Mouse (Mus musculus): ENCODE data around the gene Cd86.

The Cd86 gene

GRCm38 (mm10) chr16:36655910-36656309 lies 10.0 kb downstream of the Cd86 start:
- in situ Hi-C loops (cut with MboI), result no loop called here

- in situ Hi-C loops (cut with MboI), result no loop called here
Measured at GRCm38 (mm10) chr16:36655199-36655598, 10.7 kb downstream of the Cd86 start.

- in situ Hi-C loops (cut with MboI), result no loop called here
Measured at GRCm38 (mm10) chr16:36651174-36651766, 14.6 kb downstream of the Cd86 start.

- in situ Hi-C loops (cut with MboI), result no loop called here
Measured at GRCm38 (mm10) chr16:36650511-36650910, 15.4 kb downstream of the Cd86 start.

- in situ Hi-C loops (cut with MboI), result no loop called here
Measured at GRCm38 (mm10) chr16:36649304-36649703, 16.6 kb downstream of the Cd86 start.

- in situ Hi-C loops (cut with MboI), result no loop called here
Measured at GRCm38 (mm10) chr16:36645124-36645523, 20.8 kb downstream of the Cd86 start.

GRCm38 (mm10) chr16:36642696-36643046 lies 23.2 kb downstream of the Cd86 start:
- in situ Hi-C loops (cut with MboI), result no loop called here

- in situ Hi-C loops (cut with MboI), result no loop called here
Measured at GRCm38 (mm10) chr16:36641830-36642695, 23.8 kb downstream of the Cd86 start.

- in situ Hi-C loops (cut with MboI), result no loop called here
Measured at GRCm38 (mm10) chr16:36640993-36641392, 24.9 kb downstream of the Cd86 start.

- in situ Hi-C loops (cut with MboI), result loop anchor here (5.0 kb wide), 1 partner anchor 77 kb away; no protein-coding TSS in a partner anchor
Measured at GRCm38 (mm10) chr16:36639812-36640504, 25.9 kb downstream of the Cd86 start.

- in situ Hi-C loops (cut with MboI), result loop anchor here (5.0 kb wide), 1 partner anchor 81 kb away; no protein-coding TSS in a partner anchor
Measured at GRCm38 (mm10) chr16:36636800-36637199, 29.1 kb downstream of the Cd86 start.

- in situ Hi-C loops (cut with MboI), result loop anchor here (5.0 kb wide), 1 partner anchor 82 kb away; no protein-coding TSS in a partner anchor
Measured at GRCm38 (mm10) chr16:36634971-36635710, 30.7 kb downstream of the Cd86 start.

- in situ Hi-C loops (cut with MboI), result no loop called here
Measured at GRCm38 (mm10) chr16:36634421-36634820, 31.5 kb downstream of the Cd86 start.

- in situ Hi-C loops (cut with MboI), result no loop called here
Measured at GRCm38 (mm10) chr16:36632229-36632628, 33.7 kb downstream of the Cd86 start.

- in situ Hi-C loops (cut with MboI), result no loop called here
Measured at GRCm38 (mm10) chr16:36631607-36632006, 34.3 kb downstream of the Cd86 start.

- in situ Hi-C loops (cut with MboI), result no loop called here
Measured at GRCm38 (mm10) chr16:36627740-36628139, 38.1 kb downstream of the Cd86 start.

- in situ Hi-C loops (cut with MboI), result no loop called here
Measured at GRCm38 (mm10) chr16:36626567-36627197, 39.2 kb downstream of the Cd86 start.

GRCm38 (mm10) chr16:36625909-36626308 lies 40.0 kb downstream of the Cd86 start:
- in situ Hi-C loops (cut with MboI), result no loop called here

GRCm38 (mm10) chr16:36622320-36622719 lies 43.6 kb downstream of the Cd86 start:
- in situ Hi-C loops (cut with MboI), result no loop called here

GRCm38 (mm10) chr16:36621108-36621507 lies 44.8 kb downstream of the Cd86 start:
- in situ Hi-C loops (cut with MboI), result no loop called here

GRCm38 (mm10) chr16:36613701-36614100 lies 52.2 kb downstream of the Cd86 start:
- in situ Hi-C loops (cut with MboI), result no loop called here

Measured in mature B cell (primary cell).